Mouse (Mus musculus) cortical plate, adult 2 months (tissue): ENCODE results near the gene Klhl7. TPM values are rescaled to one million over a fixed set of nuclear protein-coding genes. Genes with fewer than 3 reads are reported as not detected.

Source experiments
- H3K27ac ChIP-seq: fragments of 200-500 bp; 2 replicates; pipeline ENCODE4 v1.5.1; 2012; ENCODE audit warnings: low read length, control low read depth, inconsistent platforms; ENCODE audit not compliant: insufficient read depth
- H3K4me1 ChIP-seq: fragments of 200-500 bp; 2 replicates; pipeline ENCODE4 v1.6.1; 2011; ENCODE audit warnings: low read length; ENCODE audit not compliant: control insufficient read depth, insufficient read depth
- H3K4me3 ChIP-seq: fragments of 200-500 bp; 2 replicates; pipeline ENCODE4 v1.5.1; 2011; ENCODE audit warnings: mild to moderate bottlenecking, low read length, control low read depth; ENCODE audit not compliant: insufficient read depth
- CTCF ChIP-seq: fragments of 200-500 bp; IDR thresholded peaks from 2 replicates; pipeline ENCODE4 v1.5.1; 2011; ENCODE audit warnings: mild to moderate bottlenecking, control low read depth, low read length; ENCODE audit not compliant: insufficient read depth; ENCODE audit errors: extremely low read depth
- POLR2A ChIP-seq: fragments of 200-500 bp; IDR thresholded peaks from 2 replicates; pipeline ENCODE4 v1.6.1; 2011; ENCODE audit warnings: mild to moderate bottlenecking, low read length, control low read depth; ENCODE audit not compliant: insufficient read depth; ENCODE audit errors: extremely low read depth
- polyA plus RNA-seq: library from polyadenylated mRNA; depleted of rRNA; stranded (reverse); fragments of >200 nt; gene quantifications from 2 replicates; pipeline ENCODE4 v1.2.3, GENCODE M21; 2012

Klhl7 gene
- polyA plus RNA-seq, 1 experiment = 52.9 TPM

- no peak for TF ChIP-seq POLR2A
- no peak for TF ChIP-seq CTCF
- H3K27ac ChIP-seq = no peak overlapping the region; the same call in 1 of the 2 replicates
- no peak overlapping the region for H3K4me3 ChIP-seq
- H3K4me1 ChIP-seq = peaks cover 9% of the 10 kb centered on the region
Observed at GRCm38 (mm10) chr5:24112116-24112903, 11.9 kb downstream of the Klhl7 start.

GRCm38 (mm10) chr5:24122221-24122620 is 21.8 kb downstream of the Klhl7 start:
- Histone ChIP-seq H3K4me1 (peaks cover 1% of the 10 kb centered on the region; the same call in 1 of the 2 replicates), H3K27ac (no peak overlapping the region), H3K4me3 (no peak overlapping the region)
- TF ChIP-seq CTCF = no peak

DNA sequence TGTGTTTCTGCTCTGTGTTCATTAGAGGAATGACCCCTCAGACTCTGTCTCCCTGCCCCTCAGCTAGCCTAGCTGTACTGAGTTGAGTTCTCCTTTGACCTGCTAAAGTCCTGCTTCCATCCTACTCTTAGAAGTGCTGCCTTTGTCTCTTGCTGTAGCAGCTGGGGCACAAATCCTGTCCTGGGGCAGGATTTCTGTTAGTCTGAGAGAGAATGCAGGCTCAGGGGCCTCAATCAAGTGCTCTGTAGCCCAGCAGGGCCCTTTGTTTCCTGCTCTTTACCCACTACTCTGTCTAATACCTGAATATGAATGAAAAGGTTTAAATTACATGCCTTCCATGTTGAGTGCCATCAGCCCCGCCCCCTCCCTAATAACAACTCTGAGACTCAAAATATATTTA is 23.8 kb downstream of the Klhl7 start:
- H3K4me3 ChIP-seq = no peak overlapping the region
- no peak overlapping the region for H3K27ac ChIP-seq
- peaks cover 1% of the 10 kb centered on the region; the same call in 1 of the 2 replicates for H3K4me1 ChIP-seq
- TF ChIP-seq CTCF = no peak
- no peak for TF ChIP-seq POLR2A

- Histone ChIP-seq H3K4me1 (peaks cover 1% of the 10 kb centered on the region; the same call in 1 of the 2 replicates), H3K4me3 (no peak overlapping the region), H3K27ac (no peak overlapping the region)
- TF ChIP-seq POLR2A (no peak), CTCF (no peak)
Observed at GRCm38 (mm10) chr5:24124579-24125276, 24.3 kb downstream of the Klhl7 start.

GRCm38 (mm10) chr5:24125910-24126636 is 25.7 kb downstream of the Klhl7 start:
- Histone ChIP-seq H3K4me1 (peaks cover 1% of the 10 kb centered on the region; the same call in 1 of the 2 replicates), H3K4me3 (no peak overlapping the region), H3K27ac (no peak overlapping the region)
- TF ChIP-seq POLR2A (no peak), CTCF (no peak)

DNA sequence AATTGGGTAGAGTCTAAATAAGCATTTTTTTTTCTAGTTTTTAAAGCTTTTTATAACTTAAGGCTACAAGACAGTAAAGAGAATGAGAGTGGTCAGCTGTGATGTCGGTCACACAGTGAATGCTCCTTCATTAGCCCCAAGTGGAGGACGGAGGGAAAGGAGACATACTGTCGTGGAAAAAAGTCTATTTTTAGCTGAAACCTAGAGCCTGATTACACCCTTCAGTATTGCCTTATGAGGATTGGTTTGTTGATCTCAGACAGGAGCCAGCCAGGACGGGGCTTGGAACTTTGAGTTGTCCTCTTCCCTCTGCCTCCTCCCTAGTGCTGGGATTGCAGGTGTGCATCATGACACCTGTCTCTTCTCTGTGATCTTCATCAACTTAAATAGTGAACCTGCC is 26.6 kb downstream of the Klhl7 start:
- TF ChIP-seq CTCF = no peak
- no peak for TF ChIP-seq POLR2A
- peaks cover 1% of the 10 kb centered on the region; the same call in 1 of the 2 replicates for H3K4me1 ChIP-seq
- H3K4me3 ChIP-seq = no peak overlapping the region
- no peak overlapping the region for H3K27ac ChIP-seq

DNA sequence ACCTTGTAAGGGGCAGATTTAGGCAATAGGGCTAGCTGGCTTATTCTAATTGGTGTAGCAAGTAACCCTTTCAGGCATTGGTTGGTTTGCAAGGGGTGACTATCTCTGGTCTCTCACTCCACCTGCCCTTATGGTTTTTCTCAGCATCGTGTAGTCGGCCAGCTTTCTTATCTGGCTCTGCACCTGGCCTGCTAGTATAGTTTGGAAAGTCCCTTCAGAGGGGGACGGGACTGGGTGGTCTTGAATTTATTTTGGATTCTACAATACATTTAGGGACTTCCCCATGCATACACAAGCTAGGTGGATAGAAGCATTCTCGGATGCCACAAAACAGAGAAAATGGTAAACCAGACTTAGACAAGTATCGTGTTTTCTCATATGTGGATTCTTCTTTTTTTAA is 46.6 kb downstream of the Klhl7 start:
- Histone ChIP-seq H3K4me1 (no peaks in the 10 kb centered on the region), H3K4me3 (no peak overlapping the region), H3K27ac (no peak overlapping the region)
- TF ChIP-seq CTCF = no peak
- TF ChIP-seq POLR2A = no peak

DNA sequence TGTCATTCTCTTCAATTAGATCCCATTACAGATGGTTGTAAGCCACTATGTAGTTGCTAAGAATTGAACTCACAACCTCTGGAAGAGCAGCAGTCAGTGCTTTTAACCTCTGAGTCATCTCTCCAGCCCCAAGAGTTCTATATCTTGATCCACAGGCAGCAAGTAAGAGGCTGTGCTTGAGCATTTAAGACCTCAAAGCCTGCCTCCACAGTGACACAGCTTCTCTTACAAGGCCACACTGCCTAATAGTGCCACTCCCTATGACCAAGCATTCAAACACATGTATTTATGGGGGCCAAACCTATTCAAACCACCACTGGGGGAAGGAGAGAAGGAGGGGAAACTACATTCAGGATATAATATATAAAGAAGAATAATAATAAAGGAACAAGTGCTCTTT is 51.8 kb downstream of the Klhl7 start:
- Histone ChIP-seq H3K4me3 (no peak overlapping the region), H3K27ac (no peak overlapping the region), H3K4me1 (no peaks in the 10 kb centered on the region)
- TF ChIP-seq POLR2A (no peak), CTCF (no peak)

- H3K4me3 ChIP-seq = no peak overlapping the region
- H3K27ac ChIP-seq = no peak overlapping the region
- H3K4me1 ChIP-seq = no peaks in the 10 kb centered on the region
- TF ChIP-seq POLR2A (no peak), CTCF (no peak)
Observed at GRCm38 (mm10) chr5:24156774-24157173, 56.4 kb downstream of the Klhl7 start.
